Mouse (Mus musculus) midbrain, embryonic 12.5 days (tissue): Measurements from ENCODE around the gene Kcna4. TPM values are rescaled to one million over a fixed set of nuclear protein-coding genes. Genes with fewer than 3 reads are reported as not detected.
A peak's percentile ranks its signal among the peaks of the same experiment; 100 is the strongest.

Source experiments
- ATAC-seq: fragments of 200-750 bp; cut with Nextera tagmentation; 2 replicates; pipeline ENCODE4 v1.8.0; 2017; ENCODE audit warnings: low read depth, moderate TSS enrichment, moderate library complexity; ENCODE audit not compliant: low FRiP score
- H3K27ac ChIP-seq: fragments of 300-500 bp; sonication (generic); replicated peaks from 2 replicates; pipeline ENCODE4 v1.5.1; 2016; ENCODE audit warnings: mild to moderate bottlenecking
- H3K27me3 ChIP-seq: fragments of 300-500 bp; sonication (generic); 2 replicates; pipeline ENCODE4 v1.6.1; 2016; ENCODE audit warnings: mild to moderate bottlenecking
- H3K36me3 ChIP-seq: fragments of 300-500 bp; sonication (generic); 2 replicates; pipeline ENCODE4 v1.6.1; 2016
- H3K4me1 ChIP-seq: fragments of 300-500 bp; sonication (generic); 2 replicates; pipeline ENCODE4 v1.6.1; 2016
- H3K4me2 ChIP-seq: fragments of 300-500 bp; sonication (generic); replicated peaks from 2 replicates; pipeline ENCODE4 v1.6.1; 2016; ENCODE audit warnings: mild to moderate bottlenecking, moderate library complexity
- H3K4me3 ChIP-seq: fragments of 300-500 bp; sonication (generic); 2 replicates; pipeline ENCODE4 v1.5.1; 2016; ENCODE audit warnings: mild to moderate bottlenecking
- H3K9ac ChIP-seq: fragments of 300-500 bp; sonication (generic); replicated peaks from 2 replicates; pipeline ENCODE4 v1.6.1; 2016; ENCODE audit warnings: mild to moderate bottlenecking, moderate library complexity
- H3K9me3 ChIP-seq: fragments of 300-500 bp; sonication (generic); 2 replicates; pipeline ENCODE4 v1.6.1; 2016; ENCODE audit warnings: mild to moderate bottlenecking
- WGBS: fragments of 180-500 bp; shearing (Covaris S2); methylation state at CpG from one replicate; pipeline ENCODE4 v1.1.7; 2016; 5-methylcytosine and 5-hydroxymethylcytosine counted together
- polyA plus RNA-seq: library from polyadenylated mRNA; unstranded; fragments of >200 nt; fragmentation: Nextera tagmentation; extraction: Ambion mirVana; gene quantifications from 2 replicates; pipeline ENCODE4 v1.2.1, GENCODE M21; 2016

Kcna4 gene
- 4.9 and 5.3 TPM in 2 replicates for polyA plus RNA-seq

DNA sequence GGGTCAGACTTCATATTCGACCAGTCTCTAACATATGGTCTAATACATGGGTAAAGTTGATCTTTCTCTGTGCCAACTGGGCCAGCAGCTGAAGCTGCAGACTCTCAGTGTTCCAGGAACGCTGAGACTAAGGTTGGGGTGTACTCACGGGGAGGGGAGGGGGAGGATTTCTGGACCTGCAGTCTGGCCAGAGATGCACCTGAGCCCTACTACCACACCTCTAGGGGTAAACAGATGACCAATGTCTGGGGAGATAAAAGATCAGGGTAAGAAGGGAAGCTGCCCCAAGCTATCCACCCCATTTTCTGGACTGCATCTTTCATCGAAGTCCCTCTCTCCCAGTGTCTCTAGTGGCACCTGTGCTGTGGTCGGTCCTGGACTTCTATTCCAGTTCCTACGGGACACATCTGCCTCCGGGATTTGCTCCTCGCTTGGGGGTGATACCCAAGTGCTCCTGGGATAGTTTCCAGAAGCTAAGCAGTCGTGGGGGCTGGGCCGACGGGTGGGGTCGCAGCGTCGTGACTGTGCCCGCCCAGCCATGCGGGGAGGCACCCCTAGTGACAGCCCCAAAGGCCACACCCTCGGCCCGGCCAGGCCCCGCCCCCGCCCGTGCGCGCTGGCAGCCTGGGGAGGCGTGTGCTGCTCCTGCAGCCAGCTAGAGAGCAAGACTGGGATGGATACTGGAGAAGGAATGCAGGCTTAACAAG lies at the start of gene Kcna4:
Gene Kcna4 (plus strand): TSS at position 650 of the 707 bp plus-strand sequence.
- Histone ChIP-seq H3K27me3 (peaks cover 17% of the 10 kb centered on the region; the same call in 1 of the 2 replicates), H3K9ac (peak within 1 kb of the TSS; percentile 59), H3K4me1 (0 out of 2 replicates have a peak, but pooled peaks cover 4% of the 10 kb centered on the region), H3K36me3 (no peaks in the 10 kb centered on the region), H3K9me3 (no peaks in the 10 kb centered on the region), H3K4me2 (peak within 1 kb of the TSS; percentile 94), H3K27ac (no peak within 1 kb of the TSS), H3K4me3 (peak within 1 kb of the TSS; percentile 53)
- 4% methylated on average over 24 of the region's 24 CpGs for WGBS
- ATAC-seq, result peak; percentile 99

DNA sequence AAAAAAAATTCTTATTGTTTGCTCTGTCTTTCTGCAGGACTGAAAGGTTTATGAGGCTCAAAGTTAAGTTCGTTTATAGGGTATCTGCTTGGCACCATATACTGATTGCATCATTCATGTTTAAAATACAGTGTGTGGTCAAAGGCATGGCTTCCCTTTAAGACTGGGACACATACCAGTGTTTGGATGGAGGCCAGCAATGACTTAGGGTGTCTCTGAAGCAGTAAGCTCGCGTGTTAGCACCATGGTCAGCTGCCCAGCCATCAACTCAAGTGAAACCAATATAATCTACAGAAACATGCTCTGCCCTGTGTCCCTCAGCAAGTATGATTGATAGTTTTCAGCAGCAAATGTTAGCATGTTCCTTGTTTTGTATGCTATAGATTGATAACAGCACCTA lies 32.3 kb upstream of the Kcna4 start:
- Histone ChIP-seq H3K36me3 (no peaks in the 10 kb centered on the region), H3K9me3 (no peaks in the 10 kb centered on the region), H3K27me3 (no peaks in the 10 kb centered on the region), H3K4me3 (no peak overlapping the region), H3K27ac (no peak overlapping the region), H3K9ac (no peak overlapping the region), H3K4me2 (no peak overlapping the region), H3K4me1 (no peaks in the 10 kb centered on the region)
- ATAC-seq, result no peak
- WGBS, result 76% methylated on average over 3 of the region's 3 CpGs

DNA sequence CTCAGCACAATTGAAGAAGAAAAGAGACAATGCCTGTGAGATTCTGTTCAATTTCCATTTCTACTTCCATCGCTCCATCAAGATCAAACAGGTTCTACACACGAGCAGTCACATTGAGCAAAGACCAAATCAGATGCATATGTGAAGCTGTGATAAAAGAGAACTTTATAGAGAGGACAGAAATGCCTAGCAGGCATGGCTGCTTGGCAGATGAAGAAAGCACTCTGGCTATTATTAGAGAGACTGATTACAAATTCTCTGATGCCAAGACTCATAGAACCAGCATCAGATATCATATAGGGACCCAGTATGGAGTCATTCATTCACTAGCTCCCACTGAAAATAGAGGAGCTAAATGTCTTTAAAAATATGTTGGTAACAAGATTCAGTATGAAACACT lies 24.2 kb upstream of the Kcna4 start:
- Histone ChIP-seq H3K4me2 (no peak overlapping the region), H3K27ac (no peak overlapping the region), H3K36me3 (no peaks in the 10 kb centered on the region), H3K4me1 (no peaks in the 10 kb centered on the region), H3K27me3 (no peaks in the 10 kb centered on the region), H3K4me3 (no peak overlapping the region), H3K9me3 (no peaks in the 10 kb centered on the region), H3K9ac (no peak overlapping the region)
- 72% methylated on average over 2 of the region's 2 CpGs for WGBS
- no peak for ATAC-seq

- Histone ChIP-seq H3K4me3 (no peak overlapping the region), H3K4me1 (no peaks in the 10 kb centered on the region), H3K9me3 (no peaks in the 10 kb centered on the region), H3K4me2 (no peak overlapping the region), H3K27me3 (no peaks in the 10 kb centered on the region), H3K36me3 (no peaks in the 10 kb centered on the region), H3K9ac (no peak overlapping the region), H3K27ac (no peak overlapping the region)
- peak; percentile 76 for ATAC-seq
- WGBS, result 59% methylated on average over 3 of the region's 3 CpGs
Measured at GRCm38 (mm10) chr2:107270050-107270449, 20.4 kb upstream of the Kcna4 start.

- peak; percentile 61 for ATAC-seq
- H3K4me1 ChIP-seq, result 0 out of 2 replicates have a peak, but pooled peaks cover 4% of the 10 kb centered on the region
- H3K36me3 ChIP-seq, result no peaks in the 10 kb centered on the region
- H3K4me2 ChIP-seq, result peak overlapping the region; percentile 94
- peaks cover 17% of the 10 kb centered on the region; the same call in 1 of the 2 replicates for H3K27me3 ChIP-seq
- H3K27ac ChIP-seq, result no peak overlapping the region
- WGBS, result under 1% methylated on average over 12 of the region's 12 CpGs
- H3K9ac ChIP-seq, result peak overlapping the region; percentile 59
- peak overlapping the region; percentile 53 for H3K4me3 ChIP-seq
- no peaks in the 10 kb centered on the region for H3K9me3 ChIP-seq
Measured at GRCm38 (mm10) chr2:107290697-107291019, 219 bp downstream of the Kcna4 start.

- H3K4me2 ChIP-seq, result peak overlapping the region; percentile 94
- peaks cover 17% of the 10 kb centered on the region; the same call in 1 of the 2 replicates for H3K27me3 ChIP-seq
- WGBS, result 2% methylated on average over 16 of the region's 16 CpGs
- H3K4me1 ChIP-seq, result 0 out of 2 replicates have a peak, but pooled peaks cover 4% of the 10 kb centered on the region
- H3K4me3 ChIP-seq, result peak overlapping the region; percentile 53
- H3K27ac ChIP-seq, result no peak overlapping the region
- H3K9ac ChIP-seq, result peak overlapping the region; percentile 59
- no peak; the same call in 1 of the 2 replicates for ATAC-seq
- H3K9me3 ChIP-seq, result no peaks in the 10 kb centered on the region
- no peaks in the 10 kb centered on the region for H3K36me3 ChIP-seq
Measured at GRCm38 (mm10) chr2:107291142-107291541, 703 bp downstream of the Kcna4 start.

- Histone ChIP-seq H3K36me3 (no peaks in the 10 kb centered on the region), H3K9ac (no peak overlapping the region), H3K4me2 (no peak overlapping the region), H3K9me3 (no peaks in the 10 kb centered on the region), H3K4me3 (no peak overlapping the region), H3K27ac (no peak overlapping the region), H3K27me3 (0 out of 2 replicates have a peak, but pooled peaks cover 10% of the 10 kb centered on the region), H3K4me1 (0 out of 2 replicates have a peak, but pooled peaks cover 4% of the 10 kb centered on the region)
- ATAC-seq, result no peak
- 92% methylated on average over 7 of the region's 7 CpGs for WGBS
Measured at GRCm38 (mm10) chr2:107294521-107294920, 4.1 kb downstream of the Kcna4 start.

DNA sequence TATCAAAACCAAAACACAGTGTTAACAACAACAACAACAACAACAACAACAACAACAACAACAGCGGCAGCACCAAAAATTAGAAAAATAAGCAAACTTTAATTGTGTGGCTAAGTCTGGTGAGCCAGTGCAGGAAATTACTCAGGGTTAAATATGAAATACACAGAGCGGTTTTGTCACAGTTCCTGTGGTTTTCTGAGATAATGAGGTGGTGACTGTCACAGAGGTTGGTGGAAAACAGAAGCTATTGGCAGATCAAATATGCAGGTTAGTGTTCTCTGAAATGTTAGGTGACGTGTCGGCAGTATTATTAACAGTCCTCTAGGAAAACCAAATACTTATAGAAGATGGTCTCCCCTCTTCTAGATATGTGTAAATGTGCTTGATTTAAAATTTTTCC lies 11.4 kb downstream of the Kcna4 start:
- H3K36me3 ChIP-seq, result no peaks in the 10 kb centered on the region
- no peak for ATAC-seq
- no peaks in the 10 kb centered on the region for H3K9me3 ChIP-seq
- 93% methylated on average over 4 of the region's 4 CpGs for WGBS
- H3K4me2 ChIP-seq, result no peak overlapping the region
- no peak overlapping the region for H3K27ac ChIP-seq
- no peaks in the 10 kb centered on the region for H3K4me1 ChIP-seq
- no peaks in the 10 kb centered on the region for H3K27me3 ChIP-seq
- H3K9ac ChIP-seq, result no peak overlapping the region
- H3K4me3 ChIP-seq, result no peak overlapping the region

- Histone ChIP-seq H3K36me3 (no peaks in the 10 kb centered on the region), H3K27ac (no peak overlapping the region), H3K9ac (no peak overlapping the region), H3K27me3 (no peaks in the 10 kb centered on the region), H3K4me2 (no peak overlapping the region), H3K4me1 (no peaks in the 10 kb centered on the region), H3K4me3 (no peak overlapping the region), H3K9me3 (no peaks in the 10 kb centered on the region)
- WGBS, result 86% methylated on average over 3 of the region's 3 CpGs
- ATAC-seq, result no peak
Measured at GRCm38 (mm10) chr2:107304707-107305106, 14.3 kb downstream of the Kcna4 start.

GRCm38 (mm10) chr2:107306077-107306476 lies 15.6 kb downstream of the Kcna4 start:
- H3K9ac ChIP-seq, result no peak overlapping the region
- no peaks in the 10 kb centered on the region for H3K4me1 ChIP-seq
- no peak overlapping the region for H3K4me3 ChIP-seq
- H3K27me3 ChIP-seq, result no peaks in the 10 kb centered on the region
- no peak overlapping the region for H3K27ac ChIP-seq
- H3K36me3 ChIP-seq, result no peaks in the 10 kb centered on the region
- WGBS, result 85% methylated on average over 4 of the region's 4 CpGs
- ATAC-seq, result no peak
- H3K9me3 ChIP-seq, result no peaks in the 10 kb centered on the region
- H3K4me2 ChIP-seq, result no peak overlapping the region

DNA sequence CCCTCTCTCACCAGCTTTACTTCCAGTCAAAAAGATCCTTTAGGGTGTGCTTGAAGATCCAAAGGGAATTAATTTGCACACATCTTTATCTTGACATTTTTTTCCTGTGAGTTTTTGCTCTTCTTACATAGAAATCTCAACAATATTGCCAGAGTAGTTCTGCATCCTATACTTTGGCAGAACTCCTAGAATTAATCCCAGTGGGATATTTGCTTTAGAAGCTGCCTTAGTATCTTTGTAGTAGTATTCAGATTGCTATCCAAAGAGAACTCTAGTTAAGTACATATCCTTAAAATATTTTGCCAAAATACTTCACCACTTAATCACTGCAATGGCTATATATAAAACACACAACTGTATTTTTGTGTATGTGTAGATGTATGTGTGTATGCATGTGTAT lies 28.2 kb downstream of the Kcna4 start:
- Histone ChIP-seq H3K4me3 (no peak overlapping the region), H3K9ac (no peak overlapping the region), H3K27ac (no peak overlapping the region), H3K36me3 (no peaks in the 10 kb centered on the region), H3K9me3 (no peaks in the 10 kb centered on the region), H3K27me3 (no peaks in the 10 kb centered on the region), H3K4me2 (no peak overlapping the region), H3K4me1 (no peaks in the 10 kb centered on the region)
- ATAC-seq, result no peak

DNA sequence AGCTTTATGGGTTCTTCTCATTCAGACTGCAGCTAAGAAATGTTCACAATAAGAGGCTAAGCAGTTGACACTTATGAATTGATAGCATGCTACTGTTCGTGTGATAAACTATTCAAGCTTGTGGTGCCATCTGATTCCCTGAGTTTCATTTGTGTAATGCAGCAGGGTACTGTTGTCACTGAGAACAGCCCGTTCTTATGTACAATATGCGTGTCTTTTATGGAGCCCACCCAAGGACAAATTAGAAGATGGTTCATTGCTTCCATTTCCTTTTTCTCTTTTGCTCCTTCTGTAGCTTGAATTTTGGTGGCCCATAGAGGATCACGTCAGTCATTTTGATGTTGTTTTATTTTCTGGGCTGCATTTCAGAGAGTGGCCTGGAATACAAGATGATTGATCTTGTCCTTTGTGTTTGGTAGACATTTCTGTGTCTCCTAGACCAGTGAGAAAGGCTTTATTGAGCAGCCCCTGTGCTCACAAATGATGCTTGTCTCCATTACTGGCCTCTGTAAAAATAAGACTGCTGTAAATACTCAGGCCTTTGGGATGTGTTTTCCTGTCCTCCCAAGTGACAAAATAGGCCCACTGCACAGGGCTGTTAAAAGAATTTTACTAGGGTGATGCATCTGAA lies 31.3 kb downstream of the Kcna4 start:
- no peak overlapping the region for H3K4me3 ChIP-seq
- H3K36me3 ChIP-seq, result no peaks in the 10 kb centered on the region
- ATAC-seq, result no peak
- H3K9me3 ChIP-seq, result no peaks in the 10 kb centered on the region
- H3K4me2 ChIP-seq, result no peak overlapping the region
- H3K4me1 ChIP-seq, result no peaks in the 10 kb centered on the region
- no peak overlapping the region for H3K9ac ChIP-seq
- whole genome bisulfite sequencing, result 71% methylated on average over 4 of the region's 4 CpGs
- no peaks in the 10 kb centered on the region for H3K27me3 ChIP-seq
- no peak overlapping the region for H3K27ac ChIP-seq
